Mouse (Mus musculus) CH12.LX (cell line): ENCODE data around the gene Dennd5a. TPM values are rescaled to one million over a fixed set of nuclear protein-coding genes. Genes with fewer than 3 reads are reported as not detected.

Source experiments
- DNase-seq: peaks from one replicate; pipeline ENCODE4 v3.0.0-alpha.2; 2013; ENCODE audit errors: extremely low read depth
- H3K27ac ChIP-seq: 2 replicates; pipeline ENCODE4 v1.5.1; 2012; ENCODE audit warnings: low read depth, mild to moderate bottlenecking, control low read depth, moderate library complexity; ENCODE audit not compliant: insufficient read depth
- H3K27me3 ChIP-seq: replicated peaks from 2 replicates; pipeline ENCODE3; 2012; ENCODE audit warnings: inconsistent platforms
- H3K36me3 ChIP-seq, 2 experiments: replicated peaks in 1 of 2; 2 replicates each; pipeline versions ENCODE3 to v1.6.1; 2012; ENCODE audit warnings: inconsistent platforms in 1 of 2, low read length in 1 of 2, mild to moderate bottlenecking in 1 of 2, mixed read lengths in 1 of 2, moderate library complexity in 1 of 2; ENCODE audit not compliant: control insufficient read depth in 1 of 2, insufficient read depth in 1 of 2
- H3K4me1 ChIP-seq, 2 experiments: 2 replicates each; pipeline ENCODE4 v1.6.1; 2012; ENCODE audit warnings: inconsistent platforms in 1 of 2, moderate library complexity in 1 of 2; ENCODE audit not compliant: insufficient read depth in 2 of 2, control insufficient read depth in 1 of 2
- H3K4me2 ChIP-seq: 2 replicates; pipeline ENCODE4 v1.6.1; 2012; ENCODE audit warnings: low read depth, mild to moderate bottlenecking, control low read depth; ENCODE audit not compliant: poor library complexity, insufficient read depth, severe bottlenecking
- H3K4me3 ChIP-seq, 3 experiments: fragments of 150-350 bp in 1 of 3; sonication (generic) in 1 of 3; replicated peaks in 1 of 3; 2 replicates each; pipeline versions ENCODE3 to v1.5.1; 2011 to 2012; ENCODE audit warnings: low read depth in 2 of 3, low read length in 2 of 3, mild to moderate bottlenecking in 2 of 3, moderate library complexity in 2 of 3, control low read depth in 1 of 3, improper control_type of control experiment in 1 of 3, inconsistent platforms in 1 of 3, mixed read lengths in 1 of 3; ENCODE audit not compliant: poor library complexity in 1 of 3
- H3K79me2 ChIP-seq: replicated peaks from 2 replicates; pipeline ENCODE4 v1.6.1; 2012; ENCODE audit warnings: mild to moderate bottlenecking, moderate library complexity; ENCODE audit not compliant: control insufficient read depth, poor library complexity, insufficient read depth, severe bottlenecking; ENCODE audit errors: extremely low read depth
- H3K9ac ChIP-seq: 2 replicates; pipeline ENCODE4 v1.6.1; 2012; ENCODE audit warnings: low read depth, mild to moderate bottlenecking, control low read depth, moderate library complexity; ENCODE audit not compliant: insufficient read depth
- H3K9me3 ChIP-seq: replicated peaks from 2 replicates; pipeline ENCODE3; 2012; ENCODE audit warnings: low read length, inconsistent platforms, mixed read lengths
- ELF1 ChIP-seq: IDR thresholded peaks from 2 replicates; pipeline ENCODE4 v1.6.1; 2014; ENCODE audit warnings: low read depth, mild to moderate bottlenecking, inconsistent platforms, low read length, improper control_type of control experiment
- ETS1 ChIP-seq: conservative IDR thresholded peaks from 2 replicates; pipeline ENCODE4 v1.6.1; 2012; ENCODE audit warnings: low read depth, mild to moderate bottlenecking, inconsistent platforms, low read length, improper control_type of control experiment, moderate library complexity
- IRF4 ChIP-seq: IDR thresholded peaks from 2 replicates; pipeline ENCODE4 v1.6.1; 2014; ENCODE audit warnings: low read depth, mild to moderate bottlenecking, inconsistent platforms, low read length, improper control_type of control experiment
- JUN ChIP-seq: IDR thresholded peaks from 2 replicates; pipeline ENCODE4 v1.6.1; 2011; ENCODE audit warnings: low read depth, mild to moderate bottlenecking, low read length, improper control_type of control experiment, moderate library complexity; ENCODE audit not compliant: insufficient read depth
- JUND ChIP-seq: conservative IDR thresholded peaks from 2 replicates; pipeline ENCODE4 v1.6.1; 2011; ENCODE audit warnings: low read depth, low read length, improper control_type of control experiment
- KAT2A ChIP-seq: IDR thresholded peaks from 2 replicates; pipeline ENCODE4 v1.6.1; 2012; ENCODE audit warnings: low read length, improper control_type of control experiment, inconsistent platforms; ENCODE audit not compliant: insufficient replicate concordance
- MAZ ChIP-seq: IDR thresholded peaks from 2 replicates; pipeline ENCODE4 v1.6.1; 2012; ENCODE audit warnings: low read depth, mild to moderate bottlenecking, inconsistent platforms, low read length, improper control_type of control experiment, moderate library complexity
- MXI1 ChIP-seq: IDR thresholded peaks from 2 replicates; pipeline ENCODE4 v1.6.1; 2011; ENCODE audit warnings: mild to moderate bottlenecking, low read depth, low read length, improper control_type of control experiment
- NELFE ChIP-seq: IDR thresholded peaks from 2 replicates; pipeline ENCODE4 v1.6.1; 2011; ENCODE audit warnings: low read depth, low read length, improper control_type of control experiment
- NRF1 ChIP-seq: IDR thresholded peaks from 2 replicates; pipeline ENCODE4 v1.6.1; 2014; ENCODE audit warnings: low read depth, mild to moderate bottlenecking, inconsistent platforms, low read length, improper control_type of control experiment, moderate library complexity
- POLR2AphosphoS2 ChIP-seq: IDR thresholded peaks from 2 replicates; pipeline ENCODE4 v1.6.1; 2011; ENCODE audit warnings: low read depth, low read length, improper control_type of control experiment
- RAD21 ChIP-seq: IDR thresholded peaks from 2 replicates; pipeline ENCODE4 v1.6.1; 2011; ENCODE audit warnings: low read depth, mild to moderate bottlenecking, low read length, improper control_type of control experiment, moderate library complexity
- TCF12 ChIP-seq: IDR thresholded peaks from 2 replicates; pipeline ENCODE4 v1.6.1; 2014; ENCODE audit warnings: low read depth, mild to moderate bottlenecking, inconsistent platforms, low read length, improper control_type of control experiment
- ZC3H11A ChIP-seq: IDR thresholded peaks from 2 replicates; pipeline ENCODE4 v1.6.1; 2012; ENCODE audit warnings: low read depth, mild to moderate bottlenecking, inconsistent platforms, low read length, improper control_type of control experiment
- dilution Hi-C: fragments of 300-500 bp; cut with MboI; formaldehyde crosslinking; loops from 2 replicates; pipeline ENCODE4 v1.14.3; 2020; ENCODE audit warnings: low sequenced_read_pairs; ENCODE audit not compliant: extremely low pct_unique_long_range_greater_than_20kb, extremely low pct_ligation_motif_present
- in situ Hi-C: fragments of 300-500 bp; cut with MboI; formaldehyde crosslinking; loops from 3 replicates; pipeline ENCODE4 v1.14.3; 2019; ENCODE audit warnings: low sequenced_read_pairs, low pct_ligation_motif_present, low pct_unique_long_range_greater_than_20kb, mixed read lengths
- polyA plus RNA-seq: library from polyadenylated mRNA; unstranded; fragments of >175 nt; gene quantifications from 2 replicates; pipeline ENCODE4 v1.2.1, GENCODE M21; 2012; ENCODE audit warnings: low read depth; ENCODE audit not compliant: insufficient read length
- total RNA-seq, 2 experiments: library from RNA; depleted of rRNA; stranded (reverse); fragments of 300-350 nt in 1 of 2; fragments of >200 nt in 1 of 2; gene quantifications; 2 replicates each; pipeline ENCODE4 v1.2.3; 2012 to 2014

Dennd5a gene
- total and polyA plus RNA-seq, 3 experiments = 20.7 to 29.5 (median 24.6) TPM

DNA sequence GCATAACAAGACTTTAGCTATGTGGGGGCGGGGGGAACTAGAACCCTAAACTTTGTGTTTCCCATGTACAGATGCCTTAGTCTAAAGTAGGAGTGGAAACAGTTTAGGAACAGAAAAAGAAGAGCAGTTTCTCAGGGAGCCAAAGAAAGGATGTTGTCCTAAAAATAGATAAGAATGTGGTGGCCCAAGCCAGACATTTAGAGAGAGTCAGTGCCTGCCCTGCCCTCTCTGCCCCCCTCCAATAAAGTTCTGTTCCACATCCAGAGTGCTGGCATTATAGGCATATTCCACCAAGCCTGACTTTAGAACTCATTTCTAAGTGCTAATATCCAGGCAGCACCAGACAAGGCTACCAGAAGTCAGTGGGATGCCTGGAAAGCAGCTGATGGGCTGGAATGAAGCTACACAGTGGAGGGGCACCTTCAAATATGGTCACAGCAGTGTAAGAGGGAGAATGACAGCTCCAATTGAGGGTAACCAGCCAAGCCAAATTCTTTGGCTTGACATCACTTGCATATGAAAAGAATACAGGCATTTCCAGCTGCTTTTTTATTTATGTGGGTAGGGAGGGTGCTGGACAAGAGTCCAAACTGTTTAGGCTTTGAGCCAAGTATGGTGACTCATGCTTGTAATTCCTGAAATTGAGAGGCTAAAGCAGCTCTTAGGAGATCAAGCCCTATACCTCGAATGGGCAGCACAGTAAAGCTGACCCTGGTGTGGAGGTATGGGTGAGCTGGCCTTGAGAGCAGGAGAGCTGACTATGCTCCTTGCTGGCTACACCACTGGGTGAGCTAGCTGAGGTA, 33.1 kb upstream of the Dennd5a start:
- no peak for TF ChIP-seq IRF4
- TF ChIP-seq JUND = no peak
- TF ChIP-seq NELFE = no peak
- TF ChIP-seq KAT2A = no peak
- no peak for TF ChIP-seq NRF1
- no peak for TF ChIP-seq MXI1
- no peak for TF ChIP-seq MAZ
- TF ChIP-seq ELF1 = no peak
- no peak for TF ChIP-seq JUN
- no peak for TF ChIP-seq ETS1
- no peak for TF ChIP-seq TCF12
- TF ChIP-seq ZC3H11A = no peak
- TF ChIP-seq RAD21 = no peak
- TF ChIP-seq POLR2AphosphoS2 = no peak
- in situ Hi-C loops = no loop called here
- no peaks in the 10 kb centered on the region for H3K79me2 ChIP-seq

DNA sequence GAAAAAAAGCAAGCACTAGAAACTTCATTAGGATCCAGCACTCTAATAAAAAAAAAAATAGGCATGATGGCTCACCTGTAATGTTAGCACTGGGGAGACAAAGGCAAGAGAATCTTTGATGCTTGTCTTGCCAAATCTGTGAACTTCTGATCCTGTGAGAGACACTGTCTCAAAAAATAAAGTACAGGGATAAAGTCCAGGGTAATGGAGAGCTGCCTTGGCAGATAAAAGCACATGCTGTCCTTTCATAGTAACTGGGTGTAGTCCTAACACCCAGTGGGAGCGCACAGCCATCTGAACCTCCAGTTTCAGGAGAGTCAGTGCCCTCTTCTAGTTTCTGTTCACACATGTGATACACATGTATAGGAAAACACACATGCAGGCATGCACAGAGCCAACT, 31.0 kb upstream of the Dennd5a start:
- TF ChIP-seq ELF1 (no peak), POLR2AphosphoS2 (no peak)
- dilution Hi-C loops = no loop called here
- DNase-seq = no peak

More for the DNA sequence above, 33.1 kb upstream of the Dennd5a start:
- no peak for DNase-seq
- no peaks in the 10 kb centered on the region for H3K9me3 ChIP-seq
- H3K9ac ChIP-seq = no peak overlapping the region
- dilution Hi-C loops = no loop called here
- no peaks in the 10 kb centered on the region for H3K36me3 ChIP-seq
- no peak overlapping the region for H3K4me2 ChIP-seq
- H3K4me3 ChIP-seq = no peak overlapping the region
- H3K27ac ChIP-seq = no peak overlapping the region
- no peaks in the 10 kb centered on the region for H3K4me1 ChIP-seq
- no peaks in the 10 kb centered on the region for H3K27me3 ChIP-seq

More for the DNA sequence above, 31.0 kb upstream of the Dennd5a start:
- H3K4me2 ChIP-seq = no peak overlapping the region; the same call in 1 of the 2 replicates
- H3K4me3 ChIP-seq = no peak overlapping the region
- H3K36me3 ChIP-seq = no peaks in the 10 kb centered on the region
- H3K79me2 ChIP-seq = no peaks in the 10 kb centered on the region
- H3K27ac ChIP-seq = no peak overlapping the region
- peaks cover 0 to 5% of the 10 kb centered on the region in 2 experiments; a peak in 1 of 4 replicates for H3K4me1 ChIP-seq
- in situ Hi-C loops = no loop called here
- no peaks in the 10 kb centered on the region for H3K9me3 ChIP-seq
- H3K9ac ChIP-seq = no peak overlapping the region
- H3K27me3 ChIP-seq = no peaks in the 10 kb centered on the region
